ENCODE assay signal across 15 mouse cellular contexts in genomic region chr16:49878051-49878450, GRCm38 (mm10).
"Had no signal": no experiment of that assay in that cellular context is flagged by ENCODE, and none has a peak within 500 bp of the region (broad histone marks: within the 10 kb centered on the region; RNA-seq: fewer than 3 reads in every experiment).

No protein-coding gene starts in this region.

- DNase-seq: heart, postnatal 10 days; heart, postnatal 36 days; heart, postnatal 4 days; kidney, adult 11 months; kidney, adult 18-20 months; kidney, adult 2 months; kidney, adult 8-10 months; kidney, adult 9 months; kidney, postnatal 10 days; kidney, postnatal 14 days; kidney, postnatal 25 days; kidney, postnatal 36 days; kidney, postnatal 4 days; layer of hippocampus, adult 9-11 months; layer of hippocampus, postnatal 36 days had no signal
